In genomic region chr2:113421456-113421855, GRCm38 (mm10) we compare ENCODE assay signal across 27 mouse cellular contexts.
DNase-seq lines count a peak whose midpoint lies in the region; ATAC-seq and TF ChIP-seq lines count a peak whose summit lies in the region.
"Had no signal": no experiment of that assay in that cellular context is flagged by ENCODE, and none has a peak within 500 bp of the region (broad histone marks: within the 10 kb centered on the region; RNA-seq: fewer than 3 reads in every experiment).

No protein-coding gene starts in this region.

- DNase-seq in left cerebral cortex, adult 2 months (ENCODE audit: extremely low spot score in 1 of 2, low spot score in 2 of 2), result no peak
- no peak for DNase-seq in left cerebral cortex, postnatal 36 days (ENCODE audit: low spot score in 2 of 2)
- DNase-seq in 3T3-L1 (ENCODE audit: low read depth, low spot score), result peak; percentile 68
- DNase-seq in brain, adult 2 months (ENCODE audit: low read depth, low spot score), result peak; percentile 79
- peak; percentile 72 for DNase-seq in telencephalon, adult 2 months (ENCODE audit: low read depth, low spot score)
- no peak for DNase-seq in kidney, adult 18-20 months
- DNase-seq: adrenal gland, postnatal 25 days; B cell, adult 2 months; cerebellum, adult 18-20 months; cerebellum, postnatal 10 days; heart, postnatal 10 days; kidney, adult 11 months; kidney, postnatal 36 days; thymus, adult 18-20 months; thymus, postnatal 36 days had no signal

- TF ChIP-seq CTCF in left cerebral cortex, adult 2 months (IDR thresholded peaks at IDR 0.05), result no peak

- intact Hi-C loops in left cerebral cortex, adult 2 months (cut with DNase I), result loop anchor here (5.0 kb wide), 2 partner anchors 94 to 619 kb away; partner anchors contain the start of gene Fmn1
- intact Hi-C loops in left cerebral cortex, postnatal 36 days (cut with DNase I), result no loop called here

- peak overlapping the region; percentile 53; the same call in 1 of the 2 replicates for H3K27ac ChIP-seq in left cerebral cortex, adult 2 months
- H3K27ac ChIP-seq: forebrain, embryonic 10.5 days; forebrain, embryonic 15.5 days; heart, embryonic 13.5 days; hindbrain, embryonic 14.5 days; layer of hippocampus, adult 2 months; limb, embryonic 13.5 days; lung, embryonic 15.5 days; midbrain, embryonic 10.5 days; midbrain, embryonic 15.5 days; neural tube, embryonic 12.5 days; stomach, embryonic 15.5 days had no signal

- no peak for ATAC-seq in inflammation-experienced regulatory T-cells, adult 6 months
- ATAC-seq: forebrain, embryonic 15.5 days; midbrain, embryonic 15.5 days had no signal

- H3K4me3 ChIP-seq in left cerebral cortex, adult 2 months, result no peak overlapping the region
- H3K4me3 ChIP-seq: forebrain, embryonic 10.5 days; forebrain, embryonic 15.5 days; heart, embryonic 13.5 days; layer of hippocampus, adult 2 months; limb, embryonic 13.5 days; lung, embryonic 15.5 days; midbrain, embryonic 10.5 days; midbrain, embryonic 15.5 days; neural tube, embryonic 12.5 days; stomach, embryonic 15.5 days had no signal

Comparison
In these comparisons a context has a peak if more than half of its experiments do, and no peak if none do; other contexts are left out.
1. DNase-seq: peak in 3T3-L1 (single experiment), brain, adult 2 months (single experiment) and telencephalon, adult 2 months (single experiment); none in left cerebral cortex, adult 2 months (0 of 2), left cerebral cortex, postnatal 36 days (0 of 2) and kidney, adult 18-20 months (single experiment).